Mouse (Mus musculus) liver, embryonic 16.5 days (tissue): Measurements from ENCODE around the gene Smg9. TPM values are rescaled to one million over a fixed set of nuclear protein-coding genes. Genes with fewer than 3 reads are reported as not detected.

Source experiments
- ATAC-seq: fragments of 200-750 bp; cut with Nextera tagmentation; 2 replicates; pipeline ENCODE4 v1.8.0; 2017; ENCODE audit warnings: low read depth, mild to moderate bottlenecking, moderate number of reproducible peaks, moderate library complexity
- H3K27ac ChIP-seq: fragments of 300-500 bp; sonication (generic); 2 replicates; pipeline ENCODE4 v1.5.1; 2014; ENCODE audit warnings: mild to moderate bottlenecking, low read length
- H3K27me3 ChIP-seq: fragments of 300-500 bp; sonication (generic); 2 replicates; pipeline ENCODE4 v1.6.1; 2014; ENCODE audit warnings: low read depth, low read length, mixed read lengths; ENCODE audit not compliant: control insufficient read depth, insufficient read depth
- H3K36me3 ChIP-seq: fragments of 300-500 bp; sonication (generic); 2 replicates; pipeline ENCODE4 v1.6.1; 2014; ENCODE audit warnings: mild to moderate bottlenecking; ENCODE audit not compliant: control insufficient read depth, insufficient read depth
- H3K4me1 ChIP-seq: fragments of 300-500 bp; sonication (generic); 2 replicates; pipeline ENCODE4 v1.6.1; 2014; ENCODE audit warnings: low read depth, low read length, mixed read lengths; ENCODE audit not compliant: control insufficient read depth
- H3K4me2 ChIP-seq: fragments of 300-500 bp; sonication (generic); 2 replicates; pipeline ENCODE4 v1.6.1; 2014; ENCODE audit warnings: low read depth, low read length, mixed read lengths
- H3K4me3 ChIP-seq: fragments of 300-500 bp; sonication (generic); 2 replicates; pipeline ENCODE4 v1.5.1; 2014; ENCODE audit warnings: low read depth, mild to moderate bottlenecking, low read length
- H3K9ac ChIP-seq: fragments of 300-500 bp; sonication (generic); 2 replicates; pipeline ENCODE4 v1.6.1; 2014; ENCODE audit warnings: low read depth, low read length
- H3K9me3 ChIP-seq: fragments of 300-500 bp; sonication (generic); replicated peaks from 2 replicates; pipeline ENCODE4 v1.6.1; 2016; ENCODE audit warnings: low read length; ENCODE audit not compliant: control insufficient read depth
- WGBS: fragments of 180-500 bp; shearing (Covaris S2); extraction: QIAGEN DNeasy Blood & Tissue Kit; methylation state at CpG from one replicate; pipeline ENCODE4 v1.1.7; 2014; ENCODE audit not compliant: insufficient replicate concordance; 5-methylcytosine and 5-hydroxymethylcytosine counted together
- polyA plus RNA-seq: library from polyadenylated mRNA; unstranded; fragments of >200 nt; fragmentation: Nextera tagmentation; extraction: Ambion mirVana; gene quantifications from 2 replicates; pipeline ENCODE4 v1.2.1, GENCODE M21; 2015

Smg9 gene
- polyA plus RNA-seq, 1 experiment from 2014 or later = 14.3 TPM

DNA sequence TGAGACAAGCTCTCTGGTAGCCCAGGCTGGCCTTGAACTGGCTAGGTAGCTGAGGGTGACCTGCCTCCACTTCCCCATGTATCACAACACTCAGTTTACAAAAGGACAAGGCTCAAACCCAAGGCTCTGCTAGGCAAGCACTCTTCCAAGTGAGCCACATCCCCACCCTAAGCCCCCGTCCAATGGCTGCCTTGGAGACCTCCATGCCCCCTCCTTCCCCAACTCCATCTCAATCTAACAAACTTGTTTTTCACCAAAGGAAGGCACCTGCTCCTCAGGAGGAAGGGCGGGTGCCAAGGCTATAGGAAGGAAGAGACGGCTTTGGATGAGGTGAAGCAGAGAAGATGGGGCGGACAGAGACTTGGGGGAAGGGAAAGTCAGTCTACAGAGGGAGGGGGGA lies 26.6 kb upstream of the Smg9 start:
- ATAC-seq = no peak
- 15% methylated on average over 4 of the region's 4 CpGs for WGBS
- Histone ChIP-seq H3K4me3 (peak overlapping the region; percentile 89), H3K27me3 (no peaks in the 10 kb centered on the region), H3K4me2 (peak overlapping the region; percentile 95), H3K9ac (peak overlapping the region; percentile 96), H3K9me3 (no peaks in the 10 kb centered on the region), H3K4me1 (peaks cover 62% of the 10 kb centered on the region), H3K27ac (peak overlapping the region; percentile 100), H3K36me3 (peaks cover 18% of the 10 kb centered on the region)

DNA sequence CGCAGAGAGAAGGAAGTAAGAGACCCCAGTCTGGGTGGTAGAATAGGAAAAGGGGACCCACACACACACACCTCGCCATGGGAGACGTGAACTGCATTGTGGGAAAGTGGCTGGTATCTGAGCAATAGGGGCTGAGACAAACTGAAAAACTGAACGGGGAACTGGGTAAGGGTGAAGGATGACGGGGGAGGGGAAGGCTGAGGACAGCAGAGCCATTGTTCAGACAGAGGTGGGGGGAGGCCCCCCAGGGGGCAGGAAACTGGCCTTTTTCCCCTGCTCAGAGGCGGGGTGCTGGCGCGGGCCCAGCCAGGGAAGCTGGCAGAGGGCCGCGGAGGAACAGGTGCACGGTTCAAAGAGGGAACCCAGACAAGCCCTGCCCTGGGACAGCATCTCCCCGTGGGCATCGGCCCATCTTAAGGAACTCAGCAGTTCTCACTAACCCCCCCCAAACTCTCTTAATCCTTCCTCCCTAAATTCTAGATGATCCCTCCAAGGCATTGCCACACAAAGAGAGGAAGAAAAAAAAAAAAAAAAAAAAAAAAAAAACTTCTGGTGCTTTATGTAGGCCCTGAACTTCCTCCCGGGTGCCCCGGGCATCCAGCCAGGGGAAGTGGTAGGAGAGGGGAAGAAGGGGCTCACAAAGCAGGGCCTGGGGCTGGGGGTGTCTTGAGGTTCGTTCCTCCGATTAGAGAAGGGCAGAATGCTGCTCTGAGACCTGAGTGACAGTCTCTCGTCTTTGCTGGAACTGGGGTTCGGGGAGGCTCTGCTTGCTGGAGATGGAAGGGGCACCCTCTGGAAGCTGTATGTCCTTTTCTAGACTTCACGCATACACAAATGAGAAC lies 25.7 kb upstream of the Smg9 start:
- no peak for ATAC-seq

DNA sequence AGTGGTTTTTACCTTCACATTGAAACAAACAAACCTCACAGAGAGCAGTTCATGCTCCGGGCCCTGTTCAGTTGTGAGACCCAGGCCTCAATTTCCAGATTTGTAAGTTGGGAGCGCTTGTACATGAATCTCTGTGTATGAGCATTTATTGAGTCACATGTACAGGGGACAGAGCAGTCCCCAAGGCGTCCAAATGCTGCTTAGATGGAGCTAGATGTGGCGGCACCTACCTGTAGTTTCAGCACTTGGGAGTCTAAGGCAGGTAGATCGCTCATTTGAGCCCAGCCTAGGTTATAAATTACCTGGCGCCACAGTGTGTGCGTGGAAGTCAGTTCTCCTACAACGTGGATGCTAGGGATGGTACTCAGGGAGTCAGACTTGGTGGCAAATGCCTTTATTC lies 23.0 kb upstream of the Smg9 start:
- Histone ChIP-seq H3K36me3 (peaks cover 54% of the 10 kb centered on the region), H3K27ac (peak overlapping the region; percentile 100), H3K4me3 (peak overlapping the region; percentile 65), H3K9me3 (no peaks in the 10 kb centered on the region), H3K9ac (peak overlapping the region; percentile 75), H3K27me3 (no peaks in the 10 kb centered on the region), H3K4me2 (peak overlapping the region; percentile 85), H3K4me1 (peaks cover 74% of the 10 kb centered on the region)
- ATAC-seq = no peak
- 54% methylated on average over 8 of the region's 8 CpGs for WGBS

More for the DNA sequence above, 25.7 kb upstream of the Smg9 start:
- peak overlapping the region; percentile 100 for H3K27ac ChIP-seq
- H3K4me2 ChIP-seq = peak overlapping the region; percentile 95
- H3K27me3 ChIP-seq = no peaks in the 10 kb centered on the region
- H3K9me3 ChIP-seq = no peaks in the 10 kb centered on the region
- peaks cover 62% of the 10 kb centered on the region for H3K4me1 ChIP-seq
- WGBS = 9% methylated on average over 20 of the region's 20 CpGs
- peak overlapping the region; percentile 96 for H3K9ac ChIP-seq
- H3K36me3 ChIP-seq = peaks cover 27% of the 10 kb centered on the region
- H3K4me3 ChIP-seq = peak overlapping the region; percentile 89

DNA sequence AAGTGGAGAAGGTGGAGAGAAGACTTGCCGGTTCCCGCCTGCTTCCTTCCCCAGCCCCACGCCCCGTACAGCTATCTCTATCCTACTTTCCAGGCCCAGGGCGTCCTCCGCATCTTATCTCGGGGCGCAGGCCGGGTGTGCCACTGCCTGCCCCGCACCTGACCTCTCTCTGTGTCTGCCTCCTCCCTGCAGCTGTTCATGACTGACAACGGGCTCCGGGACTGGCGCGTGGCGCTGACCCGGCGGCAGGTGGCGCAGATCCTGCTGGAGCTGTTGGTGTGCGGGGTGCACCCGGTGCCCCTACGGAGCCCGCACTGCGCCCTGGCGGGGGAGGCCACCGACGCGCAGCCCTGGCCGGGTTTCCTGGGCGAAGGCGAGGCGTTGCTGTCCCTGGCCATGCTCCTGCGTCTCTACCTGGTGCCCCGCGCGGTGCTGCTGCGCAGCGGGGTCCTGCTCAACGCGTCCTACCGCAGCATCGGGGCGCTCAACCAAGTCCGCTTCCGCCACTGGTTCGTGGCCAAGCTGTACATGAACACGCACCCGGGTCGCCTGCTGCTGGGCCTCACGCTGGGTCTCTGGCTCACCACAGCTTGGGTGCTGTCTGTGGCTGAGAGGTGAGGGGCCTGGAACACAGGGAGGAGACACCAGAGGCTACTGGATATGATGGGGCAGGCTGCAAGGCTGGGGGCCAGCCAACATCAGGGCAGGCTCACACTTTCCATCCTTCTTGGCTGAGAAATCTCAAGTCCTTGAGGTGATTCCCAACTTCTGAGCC lies 22.1 kb upstream of the Smg9 start:
- peaks cover 62% of the 10 kb centered on the region for H3K36me3 ChIP-seq
- H3K9me3 ChIP-seq = no peaks in the 10 kb centered on the region
- peak overlapping the region; percentile 100 for H3K27ac ChIP-seq
- H3K27me3 ChIP-seq = no peaks in the 10 kb centered on the region
- peaks cover 83% of the 10 kb centered on the region for H3K4me1 ChIP-seq
- peak overlapping the region; percentile 85 for H3K4me2 ChIP-seq
- WGBS = 11% methylated on average over 47 of the region's 49 CpGs
- peak overlapping the region; percentile 94 for H3K9ac ChIP-seq
- peak overlapping the region; percentile 65 for H3K4me3 ChIP-seq
- ATAC-seq = peak; percentile 96

DNA sequence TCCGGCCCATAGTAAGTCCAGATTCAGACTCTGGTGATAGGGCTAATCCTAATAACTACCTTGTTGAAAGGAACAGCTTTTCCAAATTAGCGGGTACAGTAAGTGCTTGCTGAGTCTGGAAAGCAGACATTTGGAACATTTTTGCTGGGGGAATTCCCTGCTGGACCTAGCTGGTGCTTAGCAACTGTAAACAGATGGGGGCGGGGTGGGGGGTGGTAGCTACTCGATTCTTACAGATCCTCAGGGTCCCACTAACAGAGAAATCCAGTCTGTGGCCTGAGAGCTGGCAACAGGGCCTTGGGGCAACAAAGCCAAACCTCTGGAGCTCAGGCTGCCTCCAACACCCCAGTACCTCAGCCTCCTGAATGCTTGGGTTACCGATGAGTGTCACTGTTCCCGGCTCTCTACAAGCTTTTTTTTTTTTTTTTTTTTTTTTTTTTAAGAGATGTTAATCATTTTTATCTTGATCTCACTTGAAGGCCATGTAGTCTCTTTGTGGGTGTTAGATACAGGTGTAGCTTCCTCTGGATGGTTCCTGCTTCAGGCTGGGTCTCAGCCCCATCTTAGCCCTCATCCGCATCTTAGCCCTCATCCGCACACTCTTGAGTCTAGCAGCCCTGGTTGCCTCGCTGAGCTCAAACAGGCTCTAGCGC lies 21.2 kb upstream of the Smg9 start:
- no peaks in the 10 kb centered on the region for H3K27me3 ChIP-seq
- no peak for ATAC-seq
- peak overlapping the region; percentile 65 for H3K4me3 ChIP-seq
- no peaks in the 10 kb centered on the region for H3K9me3 ChIP-seq
- peak overlapping the region; percentile 98 for H3K27ac ChIP-seq
- H3K36me3 ChIP-seq = peaks cover 70% of the 10 kb centered on the region
- H3K9ac ChIP-seq = peak overlapping the region; percentile 94
- 74% methylated on average over 10 of the region's 10 CpGs for WGBS
- H3K4me2 ChIP-seq = peak overlapping the region; percentile 85
- H3K4me1 ChIP-seq = peaks cover 86% of the 10 kb centered on the region

DNA sequence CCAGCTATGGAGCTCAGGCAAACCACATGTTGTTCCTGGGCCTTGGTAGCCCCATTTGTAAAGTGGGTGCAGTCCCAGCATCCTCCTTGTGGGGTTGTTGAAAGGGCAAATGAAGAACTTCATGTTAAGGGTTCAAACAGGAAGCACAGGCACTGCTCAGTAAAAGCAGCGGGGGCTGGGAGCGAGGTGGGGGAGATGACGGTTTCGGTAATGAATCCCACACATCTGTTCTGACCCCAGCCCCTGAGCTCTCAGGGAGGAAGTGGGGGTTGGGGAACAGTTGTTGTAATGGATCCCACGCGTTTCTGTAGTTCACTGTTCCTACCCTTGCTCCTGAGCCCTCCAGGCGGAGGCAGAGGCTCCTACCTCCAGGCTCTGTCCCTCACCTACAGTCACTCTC lies 19.5 kb upstream of the Smg9 start:
- Histone ChIP-seq H3K36me3 (peaks cover 80% of the 10 kb centered on the region), H3K9me3 (no peaks in the 10 kb centered on the region), H3K27me3 (no peaks in the 10 kb centered on the region), H3K4me2 (no peak overlapping the region; the same call in 1 of the 2 replicates), H3K4me3 (no peak overlapping the region), H3K9ac (peak overlapping the region; percentile 41), H3K4me1 (peaks cover 90% of the 10 kb centered on the region), H3K27ac (peak overlapping the region; percentile 98)
- 57% methylated on average over 7 of the region's 7 CpGs for WGBS
- no peak for ATAC-seq

DNA sequence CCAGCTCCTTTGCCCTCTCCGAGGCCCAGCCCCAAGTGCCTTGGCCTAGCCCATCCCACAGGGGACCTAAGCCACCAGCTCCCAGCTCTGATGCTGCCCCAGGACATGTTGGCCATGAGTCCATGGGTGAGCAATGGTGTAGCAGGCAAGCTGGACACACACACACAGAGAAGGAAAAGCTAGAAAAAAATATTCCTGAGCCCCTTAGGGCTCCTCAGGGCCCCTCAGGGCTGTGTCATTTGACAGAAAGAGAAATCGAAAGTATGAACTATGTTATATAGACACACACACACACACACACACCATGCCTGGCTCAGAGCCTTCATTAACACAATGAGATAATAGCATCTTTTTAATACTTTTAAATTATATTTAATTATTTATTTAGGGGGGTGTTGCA lies 19.0 kb upstream of the Smg9 start:
- H3K9ac ChIP-seq = peak overlapping the region; percentile 41; the same call in 1 of the 2 replicates
- H3K4me3 ChIP-seq = no peak overlapping the region
- ATAC-seq = no peak
- H3K4me1 ChIP-seq = peaks cover 91% of the 10 kb centered on the region
- H3K9me3 ChIP-seq = no peaks in the 10 kb centered on the region
- no peaks in the 10 kb centered on the region for H3K27me3 ChIP-seq
- peaks cover 84% of the 10 kb centered on the region for H3K36me3 ChIP-seq
- no peak overlapping the region; the same call in 1 of the 2 replicates for H3K4me2 ChIP-seq
- WGBS = 68% methylated on average over 2 of the region's 2 CpGs
- peak overlapping the region; percentile 98 for H3K27ac ChIP-seq

DNA sequence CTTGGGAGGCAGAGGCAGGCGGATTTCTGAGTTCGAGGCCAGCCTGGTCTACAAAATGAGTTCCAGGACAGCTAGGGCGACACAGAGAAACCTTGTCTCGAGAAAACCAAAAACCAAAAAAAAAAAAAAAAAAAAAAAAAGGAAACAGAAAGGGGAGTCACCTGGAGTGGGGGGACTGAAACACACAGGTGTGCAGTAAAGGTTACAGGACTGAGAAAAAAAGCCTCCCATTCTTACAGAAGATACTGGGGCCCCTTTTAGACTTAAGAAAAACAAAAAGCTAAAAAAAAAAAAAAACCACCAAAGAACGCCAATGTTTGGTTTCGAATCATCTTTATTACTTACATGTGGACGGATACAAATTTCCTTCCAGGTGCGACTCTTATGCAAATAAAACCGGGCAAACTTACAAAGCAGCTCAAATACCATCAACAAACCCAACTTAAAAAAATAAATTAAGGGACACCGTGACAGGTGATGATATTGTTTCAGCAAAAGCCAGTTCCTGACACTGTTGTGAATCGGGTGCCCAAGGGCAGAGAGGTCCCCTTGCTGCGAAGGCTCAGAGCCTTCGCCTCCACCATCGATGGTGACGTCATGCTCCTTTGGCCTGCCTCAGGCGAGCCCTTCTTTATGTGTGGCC lies 16.6 kb upstream of the Smg9 start:
- Histone ChIP-seq H3K27me3 (no peaks in the 10 kb centered on the region), H3K4me2 (no peak overlapping the region), H3K36me3 (peaks cover 87% of the 10 kb centered on the region), H3K9ac (peak overlapping the region; percentile 15; the same call in 1 of the 2 replicates), H3K4me3 (no peak overlapping the region), H3K27ac (peak overlapping the region; percentile 76), H3K9me3 (no peaks in the 10 kb centered on the region), H3K4me1 (peaks cover 74% of the 10 kb centered on the region)
- WGBS = 78% methylated on average over 16 of the region's 16 CpGs
- no peak for ATAC-seq
